In the genomic region with DNA sequence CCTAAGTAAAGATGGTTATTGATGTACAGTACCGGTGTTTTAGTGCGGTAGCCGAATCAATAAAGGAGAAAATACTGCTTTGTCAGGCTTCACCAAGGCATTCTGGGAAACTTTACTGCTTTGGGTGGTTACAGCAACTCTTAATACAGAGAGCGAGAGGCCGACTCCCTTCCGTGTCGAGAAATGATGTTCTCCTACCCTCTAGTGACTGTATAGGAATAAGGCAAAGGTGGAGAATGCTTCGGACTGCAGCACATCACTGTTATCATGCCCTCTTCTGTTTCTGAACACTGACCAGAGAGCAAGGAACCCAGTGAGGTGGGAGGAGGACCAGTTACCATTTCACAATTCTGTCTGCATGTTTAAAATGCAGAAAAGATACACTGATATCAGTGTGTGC, we compare ENCODE assay signal across 21 mouse cellular contexts.
DNase-seq lines count a peak whose midpoint lies in the region; ATAC-seq and TF ChIP-seq lines count a peak whose summit lies in the region.
"Had no signal": no experiment of that assay in that cellular context is flagged by ENCODE, and none has a peak within 500 bp of the region (broad histone marks: within the 10 kb centered on the region; RNA-seq: fewer than 3 reads in every experiment).

No protein-coding gene starts in this region.

- H3K36me3 ChIP-seq in intestine, postnatal 0 days (ENCODE audit: control insufficient read depth, insufficient read depth): no peaks in the 10 kb centered on the region
- no peaks in the 10 kb centered on the region for H3K36me3 ChIP-seq in intestine, embryonic 15.5 days
- H3K36me3 ChIP-seq in lung, embryonic 14.5 days (ENCODE audit: insufficient read depth): no peaks in the 10 kb centered on the region
- H3K36me3 ChIP-seq: embryonic facial prominence, embryonic 10.5 days; forebrain, embryonic 10.5 days; heart, embryonic 10.5 days; limb, embryonic 15.5 days; neural tube, embryonic 13.5 days had no signal

- H3K27ac ChIP-seq in intestine, postnatal 0 days (ENCODE audit: low read depth, low read length): no peak overlapping the region
- H3K27ac ChIP-seq in intestine, embryonic 15.5 days: no peak overlapping the region
- H3K27ac ChIP-seq in lung, embryonic 14.5 days (ENCODE audit: low read depth): no peak overlapping the region
- H3K27ac ChIP-seq in cortical plate, adult 2 months (ENCODE audit: insufficient read depth, low read length): no peak overlapping the region
- H3K27ac ChIP-seq: embryonic facial prominence, embryonic 10.5 days; forebrain, embryonic 10.5 days; heart, embryonic 10.5 days; left cerebral cortex, adult 2 months; limb, embryonic 15.5 days; neural tube, embryonic 13.5 days had no signal

- H3K27me3 ChIP-seq in intestine, postnatal 0 days (replicated peaks; ENCODE audit: control insufficient read depth, insufficient read depth, low read length): no peaks in the 10 kb centered on the region
- no peaks in the 10 kb centered on the region for H3K27me3 ChIP-seq in intestine, embryonic 15.5 days (replicated peaks)
- no peaks in the 10 kb centered on the region for H3K27me3 ChIP-seq in lung, embryonic 14.5 days (ENCODE audit: insufficient read depth, low read length)
- H3K27me3 ChIP-seq: limb, embryonic 15.5 days; neural tube, embryonic 13.5 days had no signal

- H3K9me3 ChIP-seq in intestine, postnatal 0 days (ENCODE audit: control insufficient read depth): no peaks in the 10 kb centered on the region
- no peaks in the 10 kb centered on the region for H3K9me3 ChIP-seq in intestine, embryonic 15.5 days
- no peaks in the 10 kb centered on the region for H3K9me3 ChIP-seq in lung, embryonic 14.5 days (ENCODE audit: low read depth, low read length)
- H3K9me3 ChIP-seq: embryonic facial prominence, embryonic 10.5 days; forebrain, embryonic 10.5 days; heart, embryonic 10.5 days; limb, embryonic 15.5 days; neural tube, embryonic 13.5 days had no signal

- whole genome bisulfite sequencing in intestine, postnatal 0 days: 81% methylated on average over 8 of the region's 8 CpGs
- WGBS in intestine, embryonic 15.5 days: 69% methylated on average over 8 of the region's 8 CpGs
- 76% methylated on average over 8 of the region's 8 CpGs for WGBS in lung, embryonic 14.5 days

- TF ChIP-seq POLR2A in brain, embryonic 14.5 days (IDR thresholded peaks at IDR 0.05; ENCODE audit: borderline replicate concordance, extremely low read depth, insufficient read depth, insufficient read length, poor library complexity, severe bottlenecking): no peak
- no peak for TF ChIP-seq POLR2A in cortical plate, adult 2 months (IDR thresholded peaks at IDR 0.05; ENCODE audit: extremely low read depth, insufficient read depth, low read length)

- peak; percentile 47 for DNase-seq in lung, embryonic 14.5 days
- no peak for DNase-seq in lung, postnatal 4 days
- DNase-seq in brain, embryonic 14.5 days (ENCODE audit: low read depth): peak; percentile 35
- no peak for DNase-seq in spleen, adult 12 weeks (ENCODE audit: low spot score)
- DNase-seq: adrenal gland, postnatal 10 days; cerebellum, adult 2 months; cerebellum, postnatal 36 days; gastrocnemius, postnatal 36 days; kidney, adult 11 months; thymus, postnatal 25 days had no signal

- H3K9ac ChIP-seq in intestine, postnatal 0 days (ENCODE audit: low read depth, low read length): no peak overlapping the region
- H3K9ac ChIP-seq in intestine, embryonic 15.5 days: no peak overlapping the region
- H3K9ac ChIP-seq in lung, embryonic 14.5 days: no peak overlapping the region
- H3K9ac ChIP-seq: limb, embryonic 15.5 days; neural tube, embryonic 13.5 days had no signal

- no peak overlapping the region for H3K4me3 ChIP-seq in intestine, postnatal 0 days (ENCODE audit: low read depth, low read length)
- no peak overlapping the region for H3K4me3 ChIP-seq in intestine, embryonic 15.5 days (replicated peaks)
- H3K4me3 ChIP-seq in lung, embryonic 14.5 days (ENCODE audit: low read depth, low read length): no peak overlapping the region
- no peak overlapping the region for H3K4me3 ChIP-seq in cortical plate, adult 2 months (ENCODE audit: insufficient read depth, low read length)
- H3K4me3 ChIP-seq: embryonic facial prominence, embryonic 10.5 days; forebrain, embryonic 10.5 days; heart, embryonic 10.5 days; left cerebral cortex, adult 2 months; limb, embryonic 15.5 days; neural tube, embryonic 13.5 days had no signal

- TF ChIP-seq CTCF in intestine, postnatal 0 days (IDR thresholded peaks at IDR 0.05; ENCODE audit: low read depth): peak; percentile 41
- TF ChIP-seq CTCF in lung, embryonic 14.5 days (IDR thresholded peaks at IDR 0.05; ENCODE audit: low read depth): peak; percentile 21; the same call in 1 of the 2 replicates
- no peak; the same call in 1 of the 2 replicates for TF ChIP-seq CTCF in brain, embryonic 14.5 days (IDR thresholded peaks at IDR 0.05; ENCODE audit: borderline replicate concordance, extremely low read depth, insufficient read depth, insufficient read length)
- TF ChIP-seq CTCF in cortical plate, adult 2 months (IDR thresholded peaks at IDR 0.05; ENCODE audit: extremely low read depth, insufficient read depth, low read length): 0 out of 2 replicates have a peak, but pooled peaks have one; percentile 7

- no peak overlapping the region for H3K4me2 ChIP-seq in intestine, postnatal 0 days (replicated peaks; ENCODE audit: low read depth)
- no peak overlapping the region for H3K4me2 ChIP-seq in intestine, embryonic 15.5 days (replicated peaks)
- no peak overlapping the region for H3K4me2 ChIP-seq in lung, embryonic 14.5 days
- H3K4me2 ChIP-seq: limb, embryonic 15.5 days; neural tube, embryonic 13.5 days had no signal

- ATAC-seq in intestine, postnatal 0 days: no peak
- ATAC-seq in intestine, embryonic 15.5 days: no peak
- ATAC-seq in lung, embryonic 14.5 days (ENCODE audit: insufficient read depth): no peak
- no peak for ATAC-seq in erythroblast, adult 5-6 weeks (replicated peaks; ENCODE audit: low FRiP score, poor library complexity, severe bottlenecking)
- ATAC-seq: hindbrain, embryonic 16.5 days had no signal

- H3K4me1 ChIP-seq in intestine, postnatal 0 days (replicated peaks; ENCODE audit: control insufficient read depth, insufficient read depth, low read length): no peaks in the 10 kb centered on the region
- no peaks in the 10 kb centered on the region for H3K4me1 ChIP-seq in intestine, embryonic 15.5 days (replicated peaks)
- peaks cover under 1% of the 10 kb centered on the region; the same call in 1 of the 2 replicates for H3K4me1 ChIP-seq in lung, embryonic 14.5 days (ENCODE audit: insufficient read depth)
- no peaks in the 10 kb centered on the region for H3K4me1 ChIP-seq in cortical plate, adult 2 months (ENCODE audit: control insufficient read depth, insufficient read depth, low read length)
- H3K4me1 ChIP-seq: embryonic facial prominence, embryonic 10.5 days; heart, embryonic 10.5 days; neural tube, embryonic 13.5 days had no signal

Comparison
In these comparisons a context has a peak if more than half of its experiments do, and no peak if none do; other contexts are left out.
1. DNase-seq: peak in lung, embryonic 14.5 days (single experiment) and brain, embryonic 14.5 days (single experiment); none in lung, postnatal 4 days (0 of 2) and spleen, adult 12 weeks (single experiment).